Mouse (Mus musculus) gastrocnemius, adult 18-20 months (tissue): ENCODE results near the gene Tmem215. TPM values are rescaled to one million over a fixed set of nuclear protein-coding genes. Genes with fewer than 3 reads are reported as not detected.

Experiments
- DNase-seq: peaks from one replicate; pipeline ENCODE4 v3.0.0; 2021; ENCODE audit warnings: low spot score
- long read RNA-seq, 2 experiments: library from polyadenylated mRNA; stranded (forward); transcript quantifications; one replicate each; pipeline ENCODE4 v2.0.0; 2021
- total RNA-seq, 2 experiments: library from RNA; stranded (reverse); gene quantifications; 2 replicates each; pipeline ENCODE4 v1.2.3; 2021

Tmem215 gene
- total RNA-seq = not detected
- long read RNA-seq, experiment 1 = 0 reads
- long read RNA-seq, experiment 2 = 0 reads

DNA sequence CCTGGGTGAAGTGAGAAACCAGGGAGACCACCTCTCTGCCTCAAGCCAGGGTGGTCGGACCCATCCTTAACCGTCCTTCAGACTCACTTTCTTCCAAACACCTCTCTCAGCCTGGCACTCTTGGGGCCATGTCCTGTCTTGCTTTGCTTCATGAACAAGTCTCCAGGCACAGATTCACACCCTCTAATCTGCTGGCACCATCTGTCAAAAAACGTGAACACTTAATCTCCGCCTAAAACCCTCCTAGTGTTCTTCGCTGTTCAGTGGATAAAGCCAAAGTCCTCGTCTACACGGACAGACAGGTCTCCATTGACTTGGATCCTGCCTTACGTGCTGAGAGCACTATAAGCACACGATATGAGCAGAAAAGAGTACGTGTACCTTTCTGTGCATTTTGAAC, at the start of gene Tmem215:
Tmem215 (plus strand) TSS at position 301 of the 400 bp plus-strand sequence.
- DNase-seq = no peak

DNA sequence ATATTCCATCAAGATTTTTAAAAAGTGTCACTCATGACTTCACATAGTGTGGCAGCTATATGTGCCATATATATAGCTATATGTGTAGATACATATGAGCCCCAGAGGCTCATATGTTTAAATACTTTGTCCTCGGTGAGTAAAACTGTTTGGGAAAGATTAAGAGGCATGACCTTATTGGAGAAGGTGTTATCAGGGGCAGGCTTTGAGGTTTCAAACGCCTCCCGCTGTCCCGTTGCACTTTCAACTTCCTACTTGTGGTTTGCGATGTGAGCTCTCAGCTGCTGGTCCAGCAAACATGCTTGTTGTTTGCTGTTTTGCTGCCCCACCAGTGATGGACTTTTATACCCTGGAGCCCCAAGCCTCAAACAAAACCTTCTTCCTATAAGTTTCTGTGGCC, 40.1 kb upstream of the Tmem215 start:
- no peak for DNase-seq

DNA sequence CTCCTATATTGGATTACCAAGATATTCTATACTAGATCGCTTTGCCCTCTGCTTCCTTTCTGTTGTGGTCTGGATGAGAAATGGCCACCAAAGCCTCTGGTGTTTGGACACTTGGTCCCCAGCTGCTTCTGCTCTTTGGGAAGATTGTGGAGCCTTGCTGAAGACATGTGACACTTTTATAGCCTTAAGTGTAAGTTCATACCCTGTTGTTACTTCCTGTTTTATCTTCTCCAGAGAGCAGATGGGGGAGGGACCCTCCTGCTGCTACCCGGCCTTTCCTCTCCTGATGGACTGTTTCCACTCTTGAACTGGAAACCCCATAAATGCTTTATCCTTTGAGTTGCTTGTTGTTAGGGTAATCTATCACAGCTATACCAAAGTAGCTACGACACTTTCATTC, 38.6 kb upstream of the Tmem215 start:
- DNase-seq = no peak

DNA sequence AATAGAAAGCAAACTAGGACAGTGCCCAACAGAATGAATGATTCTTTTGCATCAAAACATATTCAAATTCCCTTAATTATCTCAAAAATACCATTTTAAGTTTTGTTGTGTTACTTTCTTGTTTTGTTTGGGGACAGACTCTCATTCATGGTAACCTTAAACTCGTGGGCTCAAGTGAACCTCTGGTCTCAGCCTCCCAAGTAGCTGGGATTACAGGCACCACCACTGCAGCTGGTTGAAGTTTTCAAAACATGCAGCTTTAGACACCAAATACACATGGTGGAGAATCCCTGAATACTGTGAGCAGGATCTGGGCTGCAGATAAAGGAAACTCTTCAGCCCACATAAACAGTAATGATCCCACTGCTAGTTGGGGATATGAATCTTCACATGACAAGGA, 37.6 kb upstream of the Tmem215 start:
- DNase-seq = no peak

DNA sequence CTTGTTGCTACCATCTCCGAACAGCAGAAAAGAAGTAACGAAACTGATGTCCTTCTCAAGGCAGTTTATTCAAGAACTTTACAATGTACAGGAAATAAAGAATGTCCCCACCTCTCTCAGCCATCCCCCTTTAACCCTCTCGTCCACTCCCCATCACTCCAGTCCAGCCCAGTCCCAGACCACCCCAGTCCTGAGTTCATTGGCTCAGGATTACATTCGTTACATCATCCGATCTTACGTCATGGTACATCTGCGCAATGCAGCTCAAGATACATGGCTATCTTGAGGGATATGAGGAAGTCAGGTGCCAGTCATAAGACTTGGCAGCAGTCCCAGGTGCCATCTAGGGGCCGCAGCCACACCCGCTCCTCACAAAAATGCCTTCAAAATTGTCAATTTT, 28.4 kb upstream of the Tmem215 start:
- no peak for DNase-seq

DNA sequence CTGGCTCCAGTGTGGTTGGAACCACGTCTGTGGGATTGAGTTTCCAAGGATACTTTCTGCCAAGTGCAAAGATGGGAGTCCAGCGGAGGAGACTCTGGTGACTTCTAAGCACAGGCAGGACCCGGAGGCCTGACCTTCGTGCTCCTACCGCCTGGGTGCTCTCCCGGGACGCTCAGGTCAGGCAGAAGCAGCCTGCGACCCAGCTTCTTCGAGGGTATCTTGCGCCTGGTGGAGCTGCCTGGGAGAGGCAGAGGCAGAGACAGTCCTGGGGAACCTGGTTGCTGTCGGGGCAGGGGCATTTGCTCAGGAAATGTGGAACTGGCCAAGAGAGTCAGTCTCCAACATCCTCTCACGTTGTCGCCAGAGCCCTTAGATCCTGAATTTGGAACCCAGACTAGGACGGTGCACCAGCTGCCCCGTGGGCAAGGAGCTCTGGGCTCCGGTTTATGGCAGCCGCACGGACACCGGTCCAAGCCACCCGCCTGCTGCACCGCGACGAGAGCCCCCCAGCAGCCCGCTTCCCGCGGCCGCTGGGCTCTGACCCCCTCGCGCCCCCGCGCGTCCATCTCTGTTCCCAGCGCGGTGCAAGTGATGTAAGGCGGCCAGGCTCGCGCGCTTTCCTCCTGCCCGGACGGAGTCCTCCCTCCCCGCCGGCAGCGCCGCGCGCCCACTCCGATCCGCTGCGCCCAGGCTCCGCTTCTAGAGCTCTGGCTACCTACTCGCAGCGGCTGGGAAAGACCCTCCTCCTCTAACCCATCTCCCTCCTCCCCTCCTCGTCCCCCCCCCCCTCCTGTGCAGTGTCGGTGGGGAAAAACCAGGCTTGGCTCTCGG, 935 bp downstream of the Tmem215 start:
- DNase-seq = no peak

DNA sequence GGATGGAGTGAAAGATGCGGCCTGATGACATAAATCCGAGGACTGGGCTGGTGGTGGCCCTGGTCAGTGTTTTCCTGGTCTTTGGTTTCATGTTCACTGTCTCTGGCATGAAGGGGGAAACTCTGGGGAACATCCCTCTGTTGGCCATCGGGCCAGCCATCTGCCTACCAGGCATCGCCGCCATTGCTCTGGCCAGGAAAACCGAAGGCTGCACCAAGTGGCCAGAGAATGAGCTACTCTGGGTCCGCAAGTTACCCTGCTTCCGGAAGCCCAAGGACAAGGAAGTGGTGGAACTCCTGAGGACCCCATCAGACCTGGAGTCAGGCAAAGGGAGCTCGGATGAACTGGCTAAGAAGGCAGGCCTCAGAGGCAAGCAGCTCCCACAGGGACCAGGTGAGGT, 1.9 kb downstream of the Tmem215 start:
- no peak for DNase-seq

DNA sequence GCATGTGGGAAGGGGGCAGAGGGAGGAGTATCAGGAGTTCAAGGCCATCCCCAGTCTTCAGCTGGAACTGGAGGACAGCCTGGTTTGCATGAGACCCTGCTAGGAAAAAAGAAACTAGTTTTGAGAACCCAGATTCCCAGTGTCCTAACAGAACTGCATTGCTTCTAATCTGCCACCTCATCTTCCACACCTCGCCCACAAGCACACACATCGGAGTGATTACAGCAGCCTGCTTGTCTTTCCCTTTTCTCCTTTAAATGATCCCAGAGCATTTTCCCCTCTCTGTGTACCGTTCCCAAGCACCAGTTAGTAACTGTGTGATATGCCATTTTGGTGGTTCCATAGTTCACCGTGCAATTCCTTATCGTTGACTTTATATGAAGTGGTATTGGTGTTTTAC, 6.0 kb downstream of the Tmem215 start:
- no peak for DNase-seq

DNA sequence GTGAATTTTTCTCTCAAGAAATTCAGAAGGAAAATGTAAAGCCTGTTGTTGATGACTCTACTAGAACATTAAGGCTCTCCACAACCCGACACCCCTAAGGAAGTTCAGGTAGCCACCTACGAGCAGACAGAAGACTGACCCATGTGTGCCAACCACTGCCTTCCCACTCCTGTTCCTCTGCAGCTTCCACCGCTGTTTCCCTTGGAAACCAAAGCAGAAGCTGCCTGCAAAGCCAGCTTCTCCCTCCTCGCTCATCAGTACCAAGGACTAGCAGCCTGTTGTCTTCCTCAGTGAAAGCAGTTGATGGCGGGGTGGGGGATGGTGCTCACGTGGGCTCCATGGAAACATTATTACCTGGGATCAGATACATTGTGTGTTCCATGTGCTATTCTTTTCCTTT, 14.6 kb downstream of the Tmem215 start:
- DNase-seq = no peak

DNA sequence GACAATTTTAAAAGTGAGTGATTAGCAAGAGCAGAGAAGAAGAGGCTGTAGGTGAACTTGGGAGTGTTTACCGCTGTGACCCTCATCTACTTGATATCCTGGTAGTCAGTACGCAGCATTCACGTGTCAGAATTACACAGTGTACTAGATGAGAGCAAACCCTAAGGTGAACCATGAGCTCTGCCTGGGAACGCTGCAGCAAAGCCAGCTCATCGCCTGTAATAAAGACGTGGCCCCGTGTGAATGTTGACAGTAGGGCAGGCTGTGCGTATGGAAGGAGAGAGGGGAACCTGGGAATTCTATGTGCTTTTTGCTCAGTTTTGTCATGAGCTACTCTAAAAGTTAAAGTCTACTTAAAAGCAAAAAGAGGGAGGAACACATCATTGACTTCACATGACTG, 19.8 kb downstream of the Tmem215 start:
- DNase-seq = no peak

DNA sequence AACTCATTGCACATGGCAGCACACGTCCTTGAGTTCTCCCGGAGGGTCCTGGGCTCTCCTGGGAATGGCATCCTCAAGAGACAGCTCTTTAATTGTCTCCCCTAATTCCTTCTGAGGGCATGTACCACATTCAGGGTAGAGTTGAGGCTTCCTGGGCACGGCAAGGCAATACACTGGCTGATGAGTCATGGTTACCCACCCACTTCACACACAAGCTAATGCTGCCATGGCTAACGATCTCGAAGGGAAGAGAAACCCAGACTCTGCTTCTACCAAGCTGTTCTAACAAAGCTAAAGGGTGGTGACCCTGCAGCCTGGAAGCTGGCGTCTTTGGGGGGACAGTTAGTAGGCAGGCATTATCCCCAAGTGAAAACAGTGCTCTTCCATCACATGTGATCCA, 24.4 kb downstream of the Tmem215 start:
- DNase-seq = no peak

DNA sequence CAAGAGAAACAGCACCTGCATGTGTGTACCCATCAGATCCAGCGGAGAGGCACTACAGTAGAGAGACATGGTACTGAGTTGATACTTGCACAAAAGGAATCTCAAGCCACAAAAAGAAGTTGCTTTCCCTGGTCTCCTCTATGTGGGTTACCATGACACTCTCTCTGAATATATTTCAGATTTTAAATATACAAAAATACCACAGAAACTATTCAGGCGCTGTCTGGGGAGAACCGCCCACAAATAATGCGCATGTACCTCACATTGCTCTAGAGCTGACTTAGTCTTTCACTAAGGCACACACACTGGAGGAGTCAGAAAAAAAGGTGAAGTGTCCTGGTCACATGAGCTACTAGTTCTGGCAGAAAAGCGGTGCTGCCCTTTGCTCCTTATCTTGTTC, 24.8 kb downstream of the Tmem215 start:
- DNase-seq = no peak

DNA sequence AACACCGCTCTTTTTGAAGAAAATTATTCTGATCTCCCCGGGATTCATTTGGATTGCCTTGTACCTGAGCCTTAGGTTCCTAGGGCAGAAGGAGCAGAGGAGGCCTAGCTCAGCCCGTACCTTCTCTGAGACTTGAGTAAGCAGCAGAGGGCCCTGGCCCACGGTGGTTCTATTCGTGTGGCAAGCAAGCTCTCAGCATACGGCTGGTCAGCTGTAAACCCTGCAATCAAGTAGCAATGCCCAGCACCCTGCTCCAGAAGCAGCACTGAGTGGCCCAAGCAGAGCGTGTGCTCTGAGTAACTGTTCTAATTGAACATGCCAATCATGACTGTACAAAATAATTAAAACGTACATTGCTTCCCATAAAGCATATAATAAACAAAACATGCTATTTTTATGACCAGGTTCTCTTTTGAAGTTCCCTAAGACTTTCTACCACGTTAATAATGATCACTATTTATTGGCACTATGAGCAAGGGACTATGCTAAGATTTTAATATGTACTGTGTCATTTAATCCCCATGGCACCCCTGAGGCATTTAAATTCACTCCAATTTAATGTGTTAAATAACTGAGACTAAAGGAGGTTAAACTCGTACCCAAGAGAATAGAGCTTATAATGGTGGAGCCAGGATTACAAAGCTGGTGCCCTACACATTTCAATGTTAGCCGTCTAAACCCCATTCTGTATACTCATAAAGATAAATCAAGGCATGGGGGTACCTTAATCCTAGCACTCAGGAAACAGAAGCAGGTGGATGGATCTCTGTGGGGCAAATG, 28.0 kb downstream of the Tmem215 start:
- no peak for DNase-seq

DNA sequence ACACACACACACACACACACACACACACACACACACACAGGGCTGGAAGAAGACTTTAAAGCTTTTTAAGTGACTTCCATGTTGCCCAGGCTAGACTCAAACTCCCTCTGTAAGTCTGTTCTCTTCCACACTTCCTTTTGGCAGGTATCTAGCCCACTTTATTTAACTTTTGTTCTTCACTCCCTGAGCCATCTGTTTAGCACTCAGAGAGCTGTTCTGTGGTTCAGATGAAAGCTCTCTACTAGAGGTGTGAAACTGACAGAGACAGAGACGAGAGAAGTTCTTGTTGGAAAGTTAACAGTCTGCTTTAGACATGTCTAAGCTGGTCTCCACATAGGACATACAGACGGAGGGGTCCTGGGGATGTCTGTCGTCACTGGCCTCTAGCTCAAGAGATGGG, 30.5 kb downstream of the Tmem215 start:
- DNase-seq = no peak

DNA sequence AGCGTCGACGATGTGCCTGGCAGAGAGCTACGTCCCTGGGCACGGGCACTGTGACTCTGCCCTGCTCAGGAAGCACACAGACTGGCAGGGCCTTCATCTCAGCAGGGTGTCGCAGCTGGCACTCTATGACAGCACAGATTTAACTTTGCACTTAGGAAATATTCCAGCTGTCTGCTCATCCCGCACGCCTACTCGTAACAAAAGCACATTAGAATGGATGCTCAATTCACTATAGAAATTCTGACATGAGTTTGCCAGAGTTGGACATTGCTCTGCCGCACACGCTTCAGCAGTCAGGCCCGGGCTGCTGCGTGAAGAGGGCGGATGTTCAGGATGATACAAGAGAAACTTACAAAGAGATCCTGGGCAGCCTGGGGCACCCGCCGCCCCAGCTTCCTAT, 37.6 kb downstream of the Tmem215 start:
- DNase-seq = no peak

DNA sequence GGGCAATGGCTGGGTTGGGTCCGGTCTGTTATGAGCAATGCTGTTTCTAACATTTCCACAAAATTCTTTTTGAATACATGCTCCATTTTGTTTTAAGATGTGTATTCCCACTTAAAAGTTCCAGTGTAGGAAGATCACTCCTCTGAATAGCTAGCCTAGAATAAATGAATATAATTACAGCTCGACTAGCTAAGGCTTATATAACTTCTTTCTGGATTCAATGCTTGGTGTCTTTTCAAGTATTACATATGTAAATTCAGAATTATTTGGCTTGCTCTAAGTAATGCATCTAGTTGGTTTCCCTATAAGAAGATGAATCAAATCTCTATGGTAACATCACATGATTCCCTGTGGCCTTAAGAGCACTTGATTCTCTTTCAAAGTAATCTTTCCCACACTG, 41.3 kb downstream of the Tmem215 start:
- DNase-seq = no peak

DNA sequence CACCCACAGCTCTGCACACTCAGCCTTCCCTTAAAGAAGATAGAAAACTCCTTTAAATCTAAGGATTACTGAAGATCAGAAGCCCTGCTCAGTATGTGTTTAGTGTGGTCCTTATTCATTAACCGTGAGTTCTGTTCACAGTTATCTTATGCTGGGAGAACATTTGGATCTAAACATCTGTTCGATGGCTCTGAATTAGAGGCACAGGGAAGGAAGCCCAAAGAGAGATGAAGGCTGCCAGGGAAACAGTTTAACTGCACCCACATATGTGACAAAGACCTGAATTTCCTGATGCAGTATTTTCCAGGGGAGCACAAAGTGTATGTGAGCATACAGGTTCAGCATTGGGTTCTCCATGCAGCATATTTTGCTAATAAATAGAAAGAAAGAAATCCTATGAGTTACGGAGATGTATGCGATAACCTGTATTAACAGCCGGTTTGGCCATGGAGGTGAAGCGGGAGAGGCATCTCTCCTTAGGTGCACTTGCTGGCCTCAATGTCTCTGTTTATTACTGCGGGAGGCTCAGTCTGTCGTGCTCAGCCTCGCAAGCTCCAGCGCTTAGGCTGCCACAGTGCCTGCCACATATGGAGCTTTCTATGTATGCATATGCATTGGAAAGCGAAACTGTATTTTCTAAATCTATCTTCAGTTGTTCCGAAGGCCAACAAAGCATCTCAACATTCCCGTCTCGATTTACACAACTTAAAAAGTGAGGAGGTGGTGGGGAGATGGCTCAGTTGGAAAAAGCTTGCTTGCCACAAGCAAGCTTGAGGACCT, 46.8 kb downstream of the Tmem215 start:
- no peak for DNase-seq

Other genes with a start within 250 kb of the Tmem215 start
- gene Ddx58, start 232.4 kb upstream of the Tmem215 start, total RNA-seq = 1 to 10 TPM; 1.6 to 2.8 TPM
- gene Smim27, start 202.6 kb upstream of the Tmem215 start, total RNA-seq = 10 to 100 TPM; 45.8 to 47.7 TPM
- gene Topors, start 202.3 kb upstream of the Tmem215 start, total RNA-seq = 1 to 10 TPM; 7.2 to 7.7 TPM
- 100 to 1,000 TPM; 251 to 279 TPM for gene Ndufb6, start 192.8 kb upstream of the Tmem215 start, total RNA-seq
- gene Aptx, start 231.0 kb downstream of the Tmem215 start, total RNA-seq = 10 to 100 TPM; 15.2 to 15.4 TPM
- 10 to 100 TPM; 39.6 to 66.8 TPM for gene Dnaja1, start 250.0 kb downstream of the Tmem215 start, total RNA-seq